Mouse (Mus musculus): ENCODE results near the gene Asb4. TPM values are rescaled to one million over a fixed set of nuclear protein-coding genes. Genes with fewer than 3 reads are reported as not detected.
A peak's percentile ranks its signal among the peaks of the same experiment; 100 is the strongest.

Asb4 gene
- total RNA-seq, 2 experiments from 2014 or later: 6.2 to 9.7 TPM

DNA sequence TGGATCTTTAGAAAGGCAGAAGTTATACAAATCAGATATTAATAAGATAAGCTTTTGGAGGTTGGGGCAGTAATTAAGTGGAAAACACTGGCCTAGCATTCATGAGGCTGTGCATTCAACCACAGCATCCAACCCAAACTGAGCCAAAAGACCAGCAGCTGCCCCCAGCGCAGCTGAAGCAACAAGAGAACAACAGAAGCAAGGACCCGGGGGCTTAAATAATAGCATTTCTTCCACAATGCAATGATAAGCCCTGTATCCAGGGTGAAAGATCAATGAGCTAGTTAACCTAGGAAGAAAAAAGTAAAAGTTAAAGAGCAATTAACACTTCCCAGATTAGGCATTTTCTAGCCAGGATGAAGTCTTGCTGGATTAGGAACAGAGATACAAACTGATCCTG lies 4.2 kb downstream of the Asb4 start:
- no peak for DNase-seq (ENCODE audit: low spot score)
- intact Hi-C loops (cut with DNase I): no loop called here

DNA sequence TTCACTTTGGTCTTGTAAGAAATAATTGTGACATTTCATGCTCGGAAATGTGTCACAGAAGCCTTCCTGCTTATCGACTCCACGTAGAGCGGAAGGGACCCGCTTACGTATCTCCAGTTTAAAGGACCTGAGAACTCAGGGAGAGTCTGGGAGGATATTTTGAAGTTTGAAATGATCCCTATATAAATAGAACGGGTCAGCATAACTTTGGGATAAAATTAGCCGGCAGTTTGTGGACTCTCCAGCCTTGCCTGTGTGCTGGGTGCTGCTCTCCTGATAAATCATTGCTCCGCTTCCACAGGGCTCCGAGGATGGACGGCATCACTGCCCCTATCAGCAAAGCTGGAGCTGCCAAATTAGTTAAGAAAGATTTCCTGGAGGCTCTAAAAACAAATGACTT lies 7.1 kb downstream of the Asb4 start:
- intact Hi-C loops (cut with DNase I): no loop called here
- no peak for DNase-seq (ENCODE audit: low spot score)

DNA sequence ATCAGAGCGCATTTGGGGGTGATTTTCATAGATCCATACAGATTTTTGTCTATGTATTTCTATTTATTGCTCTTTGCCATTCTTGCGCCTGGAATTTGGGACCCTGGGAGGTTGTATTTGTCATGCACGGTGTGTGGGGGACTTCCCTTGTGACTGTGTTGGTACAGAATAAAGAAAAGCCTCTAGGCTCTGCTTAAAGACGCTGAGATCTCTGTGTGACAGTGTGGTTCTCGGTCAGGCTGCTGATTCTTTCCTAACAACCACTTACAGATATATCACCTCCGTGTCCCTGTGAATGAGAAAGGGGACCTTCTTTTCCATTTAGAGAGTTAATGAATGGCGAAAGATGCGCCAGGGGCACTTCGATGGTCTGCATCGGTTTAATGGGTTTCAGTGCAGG lies 7.8 kb downstream of the Asb4 start:
- intact Hi-C loops (cut with DNase I): no loop called here
- DNase-seq (ENCODE audit: low spot score): no peak

- no peak for DNase-seq (ENCODE audit: low spot score)
- intact Hi-C loops (cut with DNase I): no loop called here
Measured at GRCm38 (mm10) chr6:5394971-5395370, 11.8 kb downstream of the Asb4 start.

DNA sequence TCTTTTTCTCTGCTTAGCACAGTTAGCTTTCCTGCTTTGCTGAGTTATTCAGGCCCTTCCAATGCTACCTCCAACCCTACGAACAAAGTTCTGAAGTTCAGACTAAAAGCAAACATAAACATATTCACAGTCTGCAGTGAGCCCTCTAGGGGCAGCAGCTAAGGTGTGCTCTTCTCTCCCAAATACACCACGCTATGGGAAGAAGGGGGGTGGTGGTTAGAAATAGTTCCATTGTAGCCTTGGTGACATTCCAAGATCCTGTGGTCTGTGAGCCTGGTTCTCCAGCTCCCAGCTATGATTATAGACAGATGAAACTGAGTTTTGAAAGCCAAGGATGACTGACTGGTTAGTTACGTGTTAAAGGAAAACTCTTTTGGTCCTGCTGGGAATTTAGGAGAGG lies 13.6 kb downstream of the Asb4 start:
- no peak for DNase-seq (ENCODE audit: low spot score)
- intact Hi-C loops (cut with DNase I): no loop called here

- no peak for DNase-seq (ENCODE audit: low spot score)
- intact Hi-C loops (cut with DNase I): loop anchor here (5.0 kb wide), 1 partner anchor 854 kb away; no protein-coding TSS in a partner anchor
Measured at GRCm38 (mm10) chr6:5401394-5401793, 18.2 kb downstream of the Asb4 start.

- no peak for DNase-seq (ENCODE audit: low spot score)
- intact Hi-C loops (cut with DNase I): loop anchor here (5.0 kb wide), 1 partner anchor 856 kb away; no protein-coding TSS in a partner anchor
Measured at GRCm38 (mm10) chr6:5403095-5403815, 20.1 kb downstream of the Asb4 start.

GRCm38 (mm10) chr6:5404016-5404415 lies 20.8 kb downstream of the Asb4 start:
- intact Hi-C loops (cut with DNase I): loop anchor here (5.0 kb wide), 1 partner anchor 857 kb away; no protein-coding TSS in a partner anchor
- DNase-seq (ENCODE audit: low spot score): no peak

- intact Hi-C loops (cut with DNase I): no loop called here
- DNase-seq (ENCODE audit: low spot score): no peak
Measured at GRCm38 (mm10) chr6:5408451-5409177, 25.4 kb downstream of the Asb4 start.

GRCm38 (mm10) chr6:5409676-5410075 lies 26.5 kb downstream of the Asb4 start:
- DNase-seq (ENCODE audit: low spot score): no peak
- intact Hi-C loops (cut with DNase I): loop anchor here (5.0 to 10.0 kb wide), 3 partner anchors 83 to 395 kb away; no protein-coding TSS in a partner anchor

- peak; percentile 14 for DNase-seq (ENCODE audit: low spot score)
- intact Hi-C loops (cut with DNase I): loop anchor here (1.0 to 10.0 kb wide), 4 partner anchors 81 to 394 kb away; no protein-coding TSS in a partner anchor
Measured at GRCm38 (mm10) chr6:5410697-5411391, 27.7 kb downstream of the Asb4 start.

DNA sequence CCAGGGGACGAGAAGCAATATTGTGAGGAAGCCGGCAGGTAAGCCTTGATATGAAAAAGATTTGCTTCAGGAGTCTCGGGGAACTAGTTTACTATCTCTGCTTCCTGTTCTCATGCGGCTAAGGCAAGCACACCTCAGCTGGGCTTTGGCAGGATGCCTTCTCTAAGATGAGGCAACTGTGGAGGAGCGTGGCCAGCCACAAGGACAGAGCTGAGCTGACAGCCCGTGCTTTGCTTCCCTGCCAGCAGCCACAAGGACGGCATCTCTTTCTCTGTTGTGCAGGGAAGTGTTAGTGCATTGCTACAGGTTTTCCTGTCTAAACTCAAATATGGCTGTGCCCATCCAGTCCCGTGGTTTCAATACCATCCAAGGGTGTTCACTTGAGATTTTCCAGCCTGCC lies 30.1 kb downstream of the Asb4 start:
- peak; percentile 17 for DNase-seq (ENCODE audit: low spot score)
- intact Hi-C loops (cut with DNase I): loop anchor here (2.0 to 10.0 kb wide), 4 partner anchors 28 to 392 kb away; no protein-coding TSS in a partner anchor

DNA sequence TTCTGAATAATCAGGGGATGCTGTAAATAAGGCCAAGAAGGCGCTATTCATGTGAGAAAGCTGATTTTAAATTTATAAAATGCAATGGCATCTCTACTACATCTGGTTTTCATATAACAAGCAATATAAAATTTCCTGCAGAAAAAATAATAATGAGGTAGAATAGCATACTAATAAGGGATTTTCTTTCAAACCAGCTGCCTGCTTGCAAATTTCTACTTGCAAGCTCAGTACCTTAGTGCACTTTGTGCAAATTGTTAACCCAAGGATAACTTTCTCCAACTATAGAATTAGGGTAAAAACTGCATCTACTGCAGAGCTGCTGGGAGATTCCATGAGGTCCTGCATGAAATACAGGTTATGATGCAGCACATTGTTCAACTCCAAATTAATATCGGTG lies 38.3 kb downstream of the Asb4 start:
- no peak for DNase-seq (ENCODE audit: low spot score)
- intact Hi-C loops (cut with DNase I): no loop called here

GRCm38 (mm10) chr6:5422386-5422785 lies 39.2 kb downstream of the Asb4 start:
- intact Hi-C loops (cut with DNase I): no loop called here
- no peak for DNase-seq (ENCODE audit: low spot score)

GRCm38 (mm10) chr6:5423594-5423993 lies 40.4 kb downstream of the Asb4 start:
- DNase-seq (ENCODE audit: low spot score): no peak
- intact Hi-C loops (cut with DNase I): no loop called here

DNA sequence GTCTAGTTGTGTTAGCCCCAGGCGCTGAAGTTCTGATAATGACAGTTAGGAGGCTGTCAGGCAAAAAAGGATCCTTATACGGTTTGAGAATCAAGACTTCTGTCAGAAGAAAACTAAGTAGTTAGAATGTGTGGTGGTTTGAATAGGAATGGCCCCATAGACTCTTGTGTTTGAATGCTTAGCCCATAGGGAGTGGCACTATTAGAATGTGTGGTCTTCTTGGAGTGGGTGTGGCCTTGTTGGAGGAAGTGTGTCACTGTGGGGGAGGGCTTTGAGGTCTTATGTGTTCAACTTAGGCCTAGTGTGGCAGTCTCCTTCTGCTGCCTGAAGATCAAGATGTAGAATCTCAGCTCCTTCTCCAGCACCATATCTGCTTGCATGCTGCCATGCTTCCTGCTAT lies 43.8 kb downstream of the Asb4 start:
- no peak for DNase-seq (ENCODE audit: low spot score)
- intact Hi-C loops (cut with DNase I): no loop called here

- DNase-seq (ENCODE audit: low spot score): no peak
- intact Hi-C loops (cut with DNase I): no loop called here
Measured at GRCm38 (mm10) chr6:5429562-5429961, 46.4 kb downstream of the Asb4 start.

DNA sequence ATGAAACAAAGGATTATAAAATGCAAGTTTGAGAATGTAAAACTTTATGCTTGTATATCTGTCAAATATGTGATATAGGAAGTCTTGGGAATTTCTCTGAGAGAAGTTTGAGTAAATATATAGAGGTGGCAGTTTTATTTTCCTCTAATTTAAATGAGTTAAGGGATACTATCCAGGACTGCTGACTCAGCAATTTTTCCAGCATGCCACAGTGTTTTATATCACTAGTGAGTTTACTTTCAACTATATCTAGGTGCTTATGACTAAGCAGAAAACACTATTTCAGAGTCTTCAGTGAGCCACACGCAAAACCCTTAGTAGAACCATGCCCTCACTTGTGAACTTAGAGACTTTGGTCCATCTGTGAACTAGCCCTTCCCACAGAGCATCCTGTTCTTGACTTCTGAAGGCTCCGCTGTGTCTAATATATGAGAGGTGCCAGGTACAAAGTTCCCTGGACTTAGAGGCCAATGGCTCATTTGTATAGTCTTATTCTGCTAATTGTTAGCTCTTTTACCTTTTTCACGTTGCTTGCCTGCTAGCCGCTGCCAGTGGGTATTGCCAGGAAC lies 46.9 kb downstream of the Asb4 start:
- no peak for DNase-seq (ENCODE audit: low spot score)
- intact Hi-C loops (cut with DNase I): no loop called here

- no peak for DNase-seq (ENCODE audit: low spot score)
Measured at GRCm38 (mm10) chr6:5433887-5434286, 50.7 kb downstream of the Asb4 start.

DNA sequence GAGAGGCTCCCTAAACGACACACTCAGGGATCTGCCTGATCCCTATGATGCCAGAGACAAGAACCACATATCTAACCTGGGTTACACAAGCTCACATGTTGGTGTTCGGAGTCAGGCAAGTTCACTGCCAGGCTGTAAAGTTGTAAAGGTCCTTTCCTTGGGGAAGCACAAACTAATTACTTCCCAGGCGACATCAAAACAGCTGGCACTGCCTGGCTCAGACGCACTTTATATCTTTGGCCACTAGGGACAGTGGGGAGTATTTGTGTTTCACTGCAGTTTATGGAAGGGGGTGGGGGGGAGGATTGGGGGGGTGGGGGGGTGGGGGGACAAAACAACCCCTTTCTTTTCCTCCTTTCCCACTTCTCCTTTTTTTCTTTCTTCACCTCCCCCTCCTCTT lies 54.6 kb downstream of the Asb4 start:
- DNase-seq (ENCODE audit: low spot score): no peak

More at GRCm38 (mm10) chr6:5433887-5434286, 50.7 kb downstream of the Asb4 start:
- intact Hi-C loops (cut with DNase I): no loop called here

More for the DNA sequence above, 54.6 kb downstream of the Asb4 start:
- intact Hi-C loops (cut with DNase I): no loop called here
